Mouse (Mus musculus) CH12.LX (cell line): Measurements from ENCODE around the gene Nlrp3. TPM values are rescaled to one million over a fixed set of nuclear protein-coding genes. Genes with fewer than 3 reads are reported as not detected.

Source experiments
- DNase-seq: peaks from one replicate; pipeline ENCODE4 v3.0.0-alpha.2; 2013; ENCODE audit errors: extremely low read depth
- H3K27ac ChIP-seq: 2 replicates; pipeline ENCODE4 v1.5.1; 2012; ENCODE audit warnings: low read depth, mild to moderate bottlenecking, control low read depth, moderate library complexity; ENCODE audit not compliant: insufficient read depth
- H3K27me3 ChIP-seq: replicated peaks from 2 replicates; pipeline ENCODE3; 2012; ENCODE audit warnings: inconsistent platforms
- H3K36me3 ChIP-seq, 2 experiments: replicated peaks in 1 of 2; 2 replicates each; pipeline versions ENCODE3 to v1.6.1; 2012; ENCODE audit warnings: inconsistent platforms in 1 of 2, low read length in 1 of 2, mild to moderate bottlenecking in 1 of 2, mixed read lengths in 1 of 2, moderate library complexity in 1 of 2; ENCODE audit not compliant: control insufficient read depth in 1 of 2, insufficient read depth in 1 of 2
- H3K4me1 ChIP-seq, 2 experiments: 2 replicates each; pipeline ENCODE4 v1.6.1; 2012; ENCODE audit warnings: inconsistent platforms in 1 of 2, moderate library complexity in 1 of 2; ENCODE audit not compliant: insufficient read depth in 2 of 2, control insufficient read depth in 1 of 2
- H3K4me2 ChIP-seq: 2 replicates; pipeline ENCODE4 v1.6.1; 2012; ENCODE audit warnings: low read depth, mild to moderate bottlenecking, control low read depth; ENCODE audit not compliant: poor library complexity, insufficient read depth, severe bottlenecking
- H3K4me3 ChIP-seq, 3 experiments: fragments of 150-350 bp in 1 of 3; sonication (generic) in 1 of 3; replicated peaks in 1 of 3; 2 replicates each; pipeline versions ENCODE3 to v1.5.1; 2011 to 2012; ENCODE audit warnings: low read depth in 2 of 3, low read length in 2 of 3, mild to moderate bottlenecking in 2 of 3, moderate library complexity in 2 of 3, control low read depth in 1 of 3, improper control_type of control experiment in 1 of 3, inconsistent platforms in 1 of 3, mixed read lengths in 1 of 3; ENCODE audit not compliant: poor library complexity in 1 of 3
- H3K79me2 ChIP-seq: replicated peaks from 2 replicates; pipeline ENCODE4 v1.6.1; 2012; ENCODE audit warnings: mild to moderate bottlenecking, moderate library complexity; ENCODE audit not compliant: control insufficient read depth, poor library complexity, insufficient read depth, severe bottlenecking; ENCODE audit errors: extremely low read depth
- H3K9ac ChIP-seq: 2 replicates; pipeline ENCODE4 v1.6.1; 2012; ENCODE audit warnings: low read depth, mild to moderate bottlenecking, control low read depth, moderate library complexity; ENCODE audit not compliant: insufficient read depth
- H3K9me3 ChIP-seq: replicated peaks from 2 replicates; pipeline ENCODE3; 2012; ENCODE audit warnings: low read length, inconsistent platforms, mixed read lengths
- CHD1 ChIP-seq: IDR thresholded peaks from 2 replicates; pipeline ENCODE4 v1.6.1; 2012; ENCODE audit warnings: low read depth, low read length, improper control_type of control experiment, inconsistent platforms
- CHD2 ChIP-seq: IDR thresholded peaks from 2 replicates; pipeline ENCODE4 v1.6.1; 2011; ENCODE audit warnings: low read length, improper control_type of control experiment
- ELF1 ChIP-seq: IDR thresholded peaks from 2 replicates; pipeline ENCODE4 v1.6.1; 2014; ENCODE audit warnings: low read depth, mild to moderate bottlenecking, inconsistent platforms, low read length, improper control_type of control experiment
- EP300 ChIP-seq: IDR thresholded peaks from 2 replicates; pipeline ENCODE4 v1.6.1; 2011; ENCODE audit warnings: low read length, improper control_type of control experiment
- JUND ChIP-seq: conservative IDR thresholded peaks from 2 replicates; pipeline ENCODE4 v1.6.1; 2011; ENCODE audit warnings: low read depth, low read length, improper control_type of control experiment
- MAX ChIP-seq: IDR thresholded peaks from 2 replicates; pipeline ENCODE4 v1.6.1; 2011; ENCODE audit warnings: low read length, improper control_type of control experiment
- MAZ ChIP-seq: IDR thresholded peaks from 2 replicates; pipeline ENCODE4 v1.6.1; 2012; ENCODE audit warnings: low read depth, mild to moderate bottlenecking, inconsistent platforms, low read length, improper control_type of control experiment, moderate library complexity
- MXI1 ChIP-seq: IDR thresholded peaks from 2 replicates; pipeline ENCODE4 v1.6.1; 2011; ENCODE audit warnings: mild to moderate bottlenecking, low read depth, low read length, improper control_type of control experiment
- MYC ChIP-seq: IDR thresholded peaks from 2 replicates; pipeline ENCODE4 v1.6.1; 2011; ENCODE audit warnings: low read depth, mild to moderate bottlenecking, improper control_type of control experiment, low read length
- NELFE ChIP-seq: IDR thresholded peaks from 2 replicates; pipeline ENCODE4 v1.6.1; 2011; ENCODE audit warnings: low read depth, low read length, improper control_type of control experiment
- POLR2A ChIP-seq: IDR thresholded peaks from 2 replicates; pipeline ENCODE4 v1.6.1; 2011; ENCODE audit warnings: low read depth, mild to moderate bottlenecking, improper control_type of control experiment, low read length
- POLR2AphosphoS2 ChIP-seq: IDR thresholded peaks from 2 replicates; pipeline ENCODE4 v1.6.1; 2011; ENCODE audit warnings: low read depth, low read length, improper control_type of control experiment
- RAD21 ChIP-seq: IDR thresholded peaks from 2 replicates; pipeline ENCODE4 v1.6.1; 2011; ENCODE audit warnings: low read depth, mild to moderate bottlenecking, low read length, improper control_type of control experiment, moderate library complexity
- RCOR1 ChIP-seq: conservative IDR thresholded peaks from 2 replicates; pipeline ENCODE4 v1.6.1; 2012; ENCODE audit warnings: low read depth, mild to moderate bottlenecking, inconsistent platforms, low read length, improper control_type of control experiment
- SIN3A ChIP-seq: IDR thresholded peaks from 2 replicates; pipeline ENCODE4 v1.6.1; 2012; ENCODE audit warnings: low read length, improper control_type of control experiment, inconsistent platforms
- UBTF ChIP-seq: IDR thresholded peaks from 2 replicates; pipeline ENCODE4 v1.6.1; 2012; ENCODE audit warnings: low read depth, mild to moderate bottlenecking, inconsistent platforms, low read length, improper control_type of control experiment, moderate library complexity
- USF2 ChIP-seq: conservative IDR thresholded peaks from 2 replicates; pipeline ENCODE4 v1.6.1; 2011; ENCODE audit warnings: low read depth, low read length, improper control_type of control experiment
- ZC3H11A ChIP-seq: IDR thresholded peaks from 2 replicates; pipeline ENCODE4 v1.6.1; 2012; ENCODE audit warnings: low read depth, mild to moderate bottlenecking, inconsistent platforms, low read length, improper control_type of control experiment
- ZNF384 ChIP-seq: IDR thresholded peaks from 2 replicates; pipeline ENCODE4 v1.6.1; 2012; ENCODE audit warnings: low read depth, low read length, improper control_type of control experiment, inconsistent platforms
- dilution Hi-C: fragments of 300-500 bp; cut with MboI; formaldehyde crosslinking; loops from 2 replicates; pipeline ENCODE4 v1.14.3; 2020; ENCODE audit warnings: low sequenced_read_pairs; ENCODE audit not compliant: extremely low pct_unique_long_range_greater_than_20kb, extremely low pct_ligation_motif_present
- in situ Hi-C: fragments of 300-500 bp; cut with MboI; formaldehyde crosslinking; loops from 3 replicates; pipeline ENCODE4 v1.14.3; 2019; ENCODE audit warnings: low sequenced_read_pairs, low pct_ligation_motif_present, low pct_unique_long_range_greater_than_20kb, mixed read lengths
- polyA plus RNA-seq: library from polyadenylated mRNA; unstranded; fragments of >175 nt; gene quantifications from 2 replicates; pipeline ENCODE4 v1.2.1, GENCODE M21; 2012; ENCODE audit warnings: low read depth; ENCODE audit not compliant: insufficient read length
- total RNA-seq, 2 experiments: library from RNA; depleted of rRNA; stranded (reverse); fragments of 300-350 nt in 1 of 2; fragments of >200 nt in 1 of 2; gene quantifications; 2 replicates each; pipeline ENCODE4 v1.2.3; 2012 to 2014

The Nlrp3 gene
- total and polyA plus RNA-seq, 3 experiments: 0.04 TPM; not detected in 2

DNA sequence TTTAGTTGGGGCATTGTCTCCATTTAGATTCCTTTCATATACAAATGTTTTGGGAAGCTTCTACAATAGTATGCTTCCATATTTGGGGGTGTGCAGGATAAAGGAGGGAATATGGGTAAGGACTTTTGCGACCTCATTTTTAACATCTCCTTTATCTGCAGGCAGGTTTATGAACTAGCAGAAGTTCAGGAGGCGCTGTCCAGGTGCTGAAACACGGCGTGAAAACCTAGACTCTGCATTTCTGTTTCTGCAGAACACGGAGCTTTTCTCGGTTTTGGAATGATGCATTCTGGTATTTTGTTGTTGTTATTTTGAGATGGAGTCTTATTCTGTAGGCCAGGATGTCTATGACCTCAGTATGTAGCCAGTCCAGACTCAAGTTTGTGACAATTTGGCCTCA, 43.2 kb downstream of the Nlrp3 start:
- no peaks in the 10 kb centered on the region for H3K36me3 ChIP-seq
- no peak overlapping the region for H3K4me3 ChIP-seq
- no peak overlapping the region for H3K4me2 ChIP-seq
- TF ChIP-seq SIN3A (peak; percentile 64; the same call in 1 of the 2 replicates), ZC3H11A (no peak)
- dilution Hi-C loops (no loop called here), in situ Hi-C loops (no loop called here)
- H3K27ac ChIP-seq: no peak overlapping the region
- H3K27me3 ChIP-seq: peaks cover 87% of the 10 kb centered on the region
- H3K9me3 ChIP-seq: peaks cover 6% of the 10 kb centered on the region
- DNase-seq: peak; percentile 20
- H3K79me2 ChIP-seq: no peaks in the 10 kb centered on the region
- H3K9ac ChIP-seq: no peak overlapping the region
- H3K4me1 ChIP-seq: no peaks in the 10 kb centered on the region

DNA sequence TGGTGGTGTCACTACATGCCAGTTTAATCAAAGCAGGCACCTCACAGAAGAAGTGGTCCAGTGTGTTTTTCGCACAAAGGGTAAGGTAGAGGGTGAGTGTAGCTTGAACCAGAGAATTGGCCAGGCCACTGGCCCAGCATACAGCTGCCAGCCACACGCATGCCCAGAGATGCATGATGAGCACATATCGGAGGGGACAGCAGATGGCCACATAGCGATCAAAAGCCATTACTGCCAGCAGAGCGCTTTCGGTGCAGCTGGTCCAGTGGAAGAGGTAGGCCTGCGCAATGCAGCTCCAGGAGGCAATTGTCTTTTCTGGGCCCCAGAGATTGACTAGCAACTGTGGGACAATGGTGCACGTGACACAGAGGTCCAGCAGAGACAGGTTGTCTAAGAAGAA, 48.1 kb downstream of the Nlrp3 start:
- in situ Hi-C loops: loop anchor here (5.0 kb wide), 1 partner anchor 52 kb away; no protein-coding TSS in a partner anchor
- H3K79me2 ChIP-seq: no peaks in the 10 kb centered on the region
- H3K4me1 ChIP-seq: no peaks in the 10 kb centered on the region
- no peak overlapping the region for H3K4me3 ChIP-seq
- H3K9me3 ChIP-seq: no peaks in the 10 kb centered on the region
- no peak overlapping the region for H3K4me2 ChIP-seq
- dilution Hi-C loops: no loop called here
- peaks cover 87% of the 10 kb centered on the region for H3K27me3 ChIP-seq
- H3K9ac ChIP-seq: no peak overlapping the region
- TF ChIP-seq RAD21 (no peak), USF2 (no peak), JUND (no peak), UBTF (no peak), ZC3H11A (no peak), EP300 (no peak), MYC (no peak)
- no peak overlapping the region for H3K27ac ChIP-seq
- no peaks in the 10 kb centered on the region for H3K36me3 ChIP-seq
- no peak for DNase-seq

DNA sequence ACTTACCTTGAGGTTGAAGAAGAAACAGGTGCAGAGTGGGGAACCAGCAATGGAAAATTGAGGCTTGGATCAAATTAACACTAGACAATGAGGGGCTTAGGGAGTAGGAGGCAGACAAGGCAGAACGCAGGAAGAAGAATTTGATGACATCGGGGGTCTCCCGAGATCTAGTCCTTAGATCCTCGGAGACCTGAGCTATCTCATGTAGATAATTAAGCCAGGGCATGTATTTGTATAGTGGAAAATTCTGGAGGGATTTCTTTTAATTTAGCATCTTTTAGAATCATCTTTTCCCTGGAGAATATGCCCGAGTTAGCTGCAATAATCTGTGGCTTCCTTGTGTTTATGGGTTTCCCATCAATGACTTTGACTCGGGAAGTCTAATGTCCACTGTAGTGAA, 51.8 kb downstream of the Nlrp3 start, which contains the start of gene Olfr223:
TSS of gene Olfr223 (minus strand) at position 101 of the 400 bp plus-strand sequence.
- in situ Hi-C loops: no loop called here
- Histone ChIP-seq H3K27me3 (peaks cover 88% of the 10 kb centered on the region), H3K4me3 (no peak within 1 kb of the TSS), H3K4me1 (peaks cover 0 to 4% of the 10 kb centered on the region in 2 experiments; a peak in 1 of 4 replicates), H3K4me2 (no peak within 1 kb of the TSS)
- no peak for TF ChIP-seq MXI1
- TF ChIP-seq RCOR1: no peak
- no peak for TF ChIP-seq ELF1
- no peak for TF ChIP-seq MAZ
- TF ChIP-seq NELFE: no peak
- no peak for TF ChIP-seq CHD2
- no peak for TF ChIP-seq ZC3H11A
- no peak for TF ChIP-seq CHD1
- TF ChIP-seq POLR2A: no peak
- TF ChIP-seq POLR2AphosphoS2: no peak
- TF ChIP-seq UBTF: no peak
- TF ChIP-seq ZNF384: no peak
- no peak for TF ChIP-seq MAX
- TF ChIP-seq, all 38 proteins: peak for 0
- dilution Hi-C loops: no loop called here
- no peak within 1 kb of the TSS for H3K9ac ChIP-seq
- no peaks in the 10 kb centered on the region for H3K79me2 ChIP-seq
- H3K9me3 ChIP-seq: no peaks in the 10 kb centered on the region
- no peaks in the 10 kb centered on the region for H3K36me3 ChIP-seq
- H3K27ac ChIP-seq: no peak within 1 kb of the TSS
- no peak for DNase-seq
